Mouse (Mus musculus): Measurements from ENCODE around the gene Dbndd2.

DNA sequence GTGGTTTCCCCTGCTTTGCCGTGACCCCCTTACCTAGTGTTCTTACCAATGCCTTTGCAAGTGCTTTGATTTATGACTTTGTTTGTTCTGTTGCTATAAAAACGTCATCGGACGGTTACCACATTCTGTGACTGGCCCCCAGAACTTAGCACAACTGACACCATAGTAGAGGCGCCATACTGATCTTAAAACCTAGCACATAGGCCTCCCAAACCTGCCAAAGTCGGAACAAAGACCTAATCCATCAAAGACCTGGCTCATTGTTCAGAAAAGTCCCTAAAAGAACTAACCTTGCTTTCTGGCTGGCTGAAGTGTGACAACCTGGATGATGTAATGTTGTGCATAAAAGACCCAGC, 33.2 kb downstream of the Dbndd2 start:
- no peak for TF ChIP-seq EP300 (IDR thresholded peaks at IDR 0.05; ENCODE audit: low read depth)
- TF ChIP-seq CTCF (IDR thresholded peaks at IDR 0.05; ENCODE audit: low read depth), result no peak

Measured in liver, embryonic 14.5 days (tissue).